Mouse (Mus musculus) kidney, adult 8-10 months (tissue): ENCODE results near the gene Ccnc.

ENCODE experiments used
- DNase-seq, 2 experiments: peaks; one replicate each; pipeline ENCODE4 v3.0.0; 2022

The Ccnc gene

DNA sequence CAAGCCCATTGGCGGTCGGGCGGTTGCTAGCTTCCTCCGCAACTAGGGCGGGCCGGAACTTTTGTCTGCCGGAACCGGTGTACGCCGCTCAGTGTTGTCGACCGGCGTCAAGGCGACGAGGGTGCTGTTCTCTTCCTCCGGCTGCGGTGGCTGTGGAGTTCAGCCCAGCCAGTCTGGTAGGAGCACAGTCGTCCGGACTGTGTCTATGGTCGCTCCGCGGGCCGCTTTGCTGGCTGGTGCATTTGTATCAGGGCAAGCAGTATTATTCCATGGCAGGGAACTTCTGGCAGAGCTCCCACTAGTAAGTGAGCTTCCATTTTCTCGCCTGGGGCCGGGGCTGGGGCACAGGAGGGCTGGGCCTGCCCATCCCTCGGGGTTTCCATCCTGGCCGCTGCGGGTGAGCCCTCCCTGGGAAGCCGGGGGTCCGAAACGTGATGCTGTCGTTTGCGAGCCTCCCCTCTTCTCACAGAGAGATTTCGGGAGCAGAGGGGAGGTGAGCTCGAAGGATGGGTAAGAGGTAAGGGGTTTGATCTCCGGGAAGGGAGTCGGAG is at the start of gene Ccnc:
Gene Ccnc, plus strand, starts transcription at position 87 of the 551 bp plus-strand sequence.
- peak; percentile 89 to 92 for DNase-seq

DNA sequence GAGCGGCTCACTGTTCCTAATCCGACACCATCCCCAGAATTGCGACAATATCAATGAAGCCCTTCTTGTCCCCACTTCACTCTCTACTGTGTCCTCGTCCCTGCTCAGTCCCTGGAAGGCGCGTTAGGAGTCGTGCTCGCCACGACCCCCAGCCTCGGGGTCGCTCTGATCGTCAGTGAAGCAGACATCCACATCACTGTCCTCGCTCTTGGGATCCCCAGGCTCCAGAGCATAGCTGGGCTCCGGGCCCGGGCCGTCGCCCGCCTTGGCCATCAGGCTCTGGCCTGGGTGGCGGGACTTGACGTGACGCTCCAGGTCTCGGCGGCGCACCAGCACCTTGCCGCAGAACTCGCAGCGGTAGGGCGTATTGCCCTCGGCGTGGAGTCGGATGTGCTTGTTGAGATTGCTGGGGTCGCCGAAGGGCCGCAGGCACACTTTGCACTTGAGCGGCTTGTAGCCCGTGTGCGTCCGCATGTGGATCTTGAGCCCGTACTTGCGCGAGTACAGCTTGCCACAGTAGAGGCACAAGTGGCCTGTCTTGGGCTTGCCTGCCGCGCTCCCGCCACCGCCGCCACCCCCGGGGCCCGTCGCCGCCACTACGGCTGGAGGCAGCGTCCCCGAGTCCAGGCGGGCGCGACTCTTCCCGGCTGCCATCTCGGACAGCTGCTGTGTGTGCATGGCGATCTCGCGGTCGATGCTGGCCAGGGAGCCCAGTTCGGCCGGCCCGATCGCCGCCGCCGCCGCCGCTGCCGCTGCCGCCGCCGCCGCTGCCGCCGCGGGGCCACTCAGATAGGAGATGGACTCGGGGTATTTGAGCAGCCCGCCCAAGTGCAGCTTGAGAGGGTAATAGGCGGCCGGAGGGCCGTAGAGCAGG is 49.2 kb upstream of the Ccnc start:
- no peak for DNase-seq

DNA sequence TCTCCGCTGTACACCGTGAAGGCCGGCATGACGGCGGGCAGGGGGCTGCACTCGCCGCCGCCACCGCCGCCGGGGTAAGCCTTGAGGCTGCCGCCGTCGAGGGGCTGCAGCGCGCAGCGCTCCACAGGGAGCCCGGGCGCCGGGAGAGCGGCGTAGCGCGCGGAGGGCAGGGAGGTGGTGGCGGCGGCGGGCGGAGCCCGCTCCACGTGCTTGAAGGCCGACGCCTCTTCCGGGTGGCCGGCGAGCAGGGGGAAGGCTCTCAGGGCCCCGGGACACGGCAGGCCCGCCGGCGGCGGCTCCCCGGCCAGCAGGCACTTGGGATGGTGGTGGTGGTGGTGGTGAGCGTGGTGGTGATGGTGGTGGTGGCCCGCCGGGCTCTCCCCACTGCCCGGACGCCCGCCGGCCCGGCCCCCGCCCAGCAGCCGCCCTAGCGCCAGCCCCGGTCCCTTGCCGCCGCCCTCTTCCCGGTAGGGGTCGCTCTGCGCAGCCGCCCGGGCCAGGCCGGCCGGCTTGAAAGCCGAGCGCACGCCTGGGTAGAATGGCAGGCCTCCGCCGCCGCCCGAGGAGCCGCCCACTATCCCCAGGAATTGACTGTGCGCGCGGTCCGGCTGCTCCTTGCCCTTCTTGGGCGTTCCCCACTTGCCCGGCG is 48.4 kb upstream of the Ccnc start:
- no peak for DNase-seq

DNA sequence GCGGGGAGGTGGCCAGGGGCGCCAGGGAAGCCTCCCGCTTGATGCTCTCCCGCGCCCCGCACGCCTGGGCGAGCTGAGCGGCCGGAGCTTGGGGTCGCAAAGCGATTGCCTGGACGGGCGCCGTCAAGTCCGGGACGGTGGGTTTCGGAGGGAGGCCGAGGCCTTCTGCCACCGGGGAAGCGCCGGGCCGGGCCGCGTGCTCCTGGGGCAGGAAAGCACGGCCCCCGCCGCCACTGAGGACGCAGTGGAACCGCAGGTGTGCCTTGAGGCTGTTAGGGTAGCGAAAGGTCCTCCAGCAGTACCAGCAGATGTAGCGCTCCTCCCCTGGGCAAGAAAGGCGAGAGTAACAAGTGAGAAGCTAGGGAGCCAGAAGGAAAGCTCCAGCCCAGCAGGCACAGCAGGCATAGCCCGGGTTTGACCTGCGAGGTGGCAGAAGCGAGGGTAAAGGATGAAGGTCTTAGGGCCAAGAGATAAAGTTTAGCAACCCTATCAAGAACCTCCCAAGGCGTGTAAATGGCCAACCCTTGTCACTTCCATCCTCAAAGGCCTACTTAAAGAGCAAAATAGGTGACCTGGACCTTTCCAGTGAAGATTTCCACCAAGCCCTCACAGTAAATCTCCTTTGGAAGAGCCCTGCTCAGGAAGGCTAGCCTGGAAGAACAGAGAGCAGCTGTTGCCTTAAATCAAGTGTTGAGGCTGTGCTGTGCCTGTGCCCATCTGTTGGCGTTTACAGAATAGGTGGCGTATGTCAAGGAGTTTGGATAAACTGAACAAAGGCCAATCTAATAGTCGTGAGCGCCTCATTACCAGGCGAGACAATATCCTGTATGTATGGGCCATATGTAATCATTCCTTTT is 47.6 kb upstream of the Ccnc start:
- DNase-seq: no peak

DNA sequence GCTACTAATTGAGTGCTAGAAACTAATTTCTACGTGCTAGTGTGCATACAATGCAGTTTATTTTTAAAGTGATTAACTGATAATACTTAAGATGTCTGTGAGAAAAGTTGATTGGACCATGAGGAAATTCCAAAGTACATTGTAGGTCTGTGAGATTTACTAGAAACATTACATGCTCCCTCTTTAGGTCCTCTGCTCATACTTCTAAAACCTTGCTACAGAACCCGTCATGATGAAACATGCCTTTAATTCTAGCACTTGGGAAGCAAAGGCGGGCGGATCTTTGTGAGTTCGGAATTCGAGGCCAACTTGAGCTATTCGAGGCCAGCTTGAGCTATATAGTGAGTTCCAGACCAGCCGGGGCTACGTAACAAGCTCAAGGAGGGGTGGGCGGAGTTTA is 46.5 kb upstream of the Ccnc start:
- DNase-seq: no peak

DNA sequence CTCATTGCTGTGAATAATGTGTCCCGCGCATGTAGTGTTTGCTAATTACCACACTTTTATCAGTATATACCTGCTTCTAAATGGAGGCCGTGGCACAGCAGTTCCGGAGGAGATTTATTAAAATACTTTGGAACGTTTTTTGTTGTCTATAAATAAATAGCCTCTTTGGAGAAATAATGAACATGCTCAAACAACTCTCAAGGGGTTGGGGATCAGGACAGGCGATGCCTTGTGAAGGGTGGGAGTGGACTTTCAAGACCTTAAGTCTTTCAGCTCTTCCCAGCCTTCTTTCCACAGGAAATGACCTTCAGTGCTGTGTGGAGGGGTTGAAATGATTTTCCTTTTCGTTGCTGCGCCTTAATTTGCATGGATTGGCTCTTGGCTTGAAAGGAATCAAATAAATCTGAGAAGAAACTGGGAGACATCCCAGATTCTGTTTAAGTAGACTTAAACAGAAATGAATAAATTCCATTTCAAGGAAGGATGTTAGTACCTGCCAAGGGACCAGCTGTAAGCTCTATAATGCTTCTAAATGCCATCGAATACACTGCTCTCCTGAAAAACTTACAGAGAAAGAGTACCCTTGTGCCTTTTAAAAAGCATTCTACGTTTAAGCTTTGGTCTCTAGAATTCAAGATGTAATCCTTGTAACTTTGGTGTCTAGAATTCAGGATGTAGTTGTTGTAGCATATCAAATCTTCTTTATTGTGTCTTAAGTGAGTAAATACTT is 44.9 kb upstream of the Ccnc start:
- no peak for DNase-seq

DNA sequence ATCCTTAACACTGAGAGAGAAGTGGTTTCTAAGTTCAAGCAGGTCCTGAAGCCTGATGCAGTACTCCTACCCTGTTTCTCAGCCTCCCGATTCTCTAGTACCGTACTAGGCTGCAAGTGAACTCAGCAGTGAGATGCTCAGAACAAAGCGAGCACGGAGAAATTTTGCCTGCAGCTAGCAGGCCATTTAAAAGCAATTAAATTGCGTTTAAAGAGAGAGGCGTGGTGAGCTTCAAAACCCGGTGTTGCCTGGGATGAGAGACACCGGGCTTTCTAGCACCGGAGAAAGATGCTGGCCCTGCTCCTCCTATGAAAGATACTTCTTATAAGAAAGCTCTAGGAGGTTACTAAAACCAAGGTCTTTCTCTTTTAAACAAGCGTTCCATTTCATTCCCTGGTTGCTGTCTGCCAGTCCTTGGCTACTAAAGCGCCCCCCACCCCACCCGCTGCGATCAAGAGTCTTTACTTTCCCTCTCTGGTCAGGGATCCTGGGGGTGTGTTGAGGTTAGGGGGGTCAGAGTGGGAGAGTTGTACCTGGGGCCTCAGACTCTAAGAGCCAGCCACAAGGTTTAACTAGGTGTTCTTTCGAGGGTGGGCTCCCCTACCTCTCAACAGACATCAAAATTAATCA is 43.0 kb upstream of the Ccnc start:
- no peak for DNase-seq

DNA sequence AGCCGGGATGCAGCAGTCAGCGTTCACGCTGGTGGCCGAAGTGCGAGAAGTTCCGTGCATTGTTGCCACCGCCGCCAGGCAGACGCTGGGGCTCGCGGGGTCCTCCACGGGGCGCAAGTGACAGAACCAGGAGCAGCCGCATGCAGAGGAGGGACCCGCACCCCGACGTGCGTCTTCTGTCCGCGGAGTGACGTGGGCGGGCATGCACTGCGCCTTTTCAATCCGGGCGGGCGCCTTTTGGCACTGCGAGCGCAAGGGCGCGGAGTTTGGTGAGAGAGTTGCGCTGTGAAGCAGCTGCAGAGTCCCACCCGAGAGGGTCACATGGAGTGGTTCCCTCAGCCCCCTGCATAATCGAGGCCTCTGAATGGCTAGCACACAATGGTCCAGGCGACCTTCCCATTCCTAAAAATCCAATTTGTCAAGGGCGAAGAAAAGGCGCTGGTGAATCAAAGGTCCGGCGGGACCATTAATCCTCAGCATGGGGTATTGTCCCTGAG is 41.9 kb upstream of the Ccnc start, which contains the start of gene Prdm13:
Gene Prdm13, minus strand, starts transcription at position 369 of the 497 bp plus-strand sequence.
- no peak for DNase-seq

DNA sequence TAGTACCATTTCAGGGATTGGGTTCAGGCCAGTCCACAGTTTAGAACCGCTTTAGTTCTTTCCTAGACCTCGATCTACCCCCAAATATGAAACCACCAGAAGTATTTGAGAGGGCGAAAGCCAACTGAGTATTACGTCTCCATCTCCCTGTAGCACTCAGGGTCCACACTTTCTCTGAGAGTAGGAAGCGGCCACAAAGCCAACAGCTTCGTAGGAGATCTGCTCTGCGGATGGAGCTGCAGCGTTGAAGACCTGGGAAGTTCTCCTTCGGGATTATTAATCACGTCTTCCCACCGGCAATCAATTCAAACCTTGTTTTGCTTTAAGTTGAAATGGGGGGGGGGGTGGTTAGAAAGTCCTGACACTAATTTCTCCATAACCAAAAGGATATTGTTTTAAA is 41.1 kb upstream of the Ccnc start:
- DNase-seq: no peak

DNA sequence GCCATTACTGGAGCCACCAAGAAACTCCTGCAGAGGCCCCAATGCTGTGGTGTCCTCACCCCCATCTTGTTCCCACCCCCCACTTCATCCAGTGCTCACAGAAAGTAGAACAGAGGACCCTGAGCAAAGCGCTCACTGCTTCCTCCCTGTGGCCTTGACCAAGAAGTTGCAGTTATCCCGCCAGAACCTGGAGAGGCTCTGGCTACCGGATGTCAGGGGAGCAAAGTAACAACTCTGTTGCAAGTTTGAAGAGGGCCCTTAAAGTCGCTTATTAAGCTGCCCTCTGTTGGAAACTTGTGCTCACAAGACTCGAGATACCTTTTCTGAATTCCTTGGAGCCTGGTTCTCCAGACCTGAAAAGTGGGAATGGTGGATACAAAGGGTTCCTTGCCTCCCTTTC is 40.6 kb upstream of the Ccnc start:
- DNase-seq: no peak

DNA sequence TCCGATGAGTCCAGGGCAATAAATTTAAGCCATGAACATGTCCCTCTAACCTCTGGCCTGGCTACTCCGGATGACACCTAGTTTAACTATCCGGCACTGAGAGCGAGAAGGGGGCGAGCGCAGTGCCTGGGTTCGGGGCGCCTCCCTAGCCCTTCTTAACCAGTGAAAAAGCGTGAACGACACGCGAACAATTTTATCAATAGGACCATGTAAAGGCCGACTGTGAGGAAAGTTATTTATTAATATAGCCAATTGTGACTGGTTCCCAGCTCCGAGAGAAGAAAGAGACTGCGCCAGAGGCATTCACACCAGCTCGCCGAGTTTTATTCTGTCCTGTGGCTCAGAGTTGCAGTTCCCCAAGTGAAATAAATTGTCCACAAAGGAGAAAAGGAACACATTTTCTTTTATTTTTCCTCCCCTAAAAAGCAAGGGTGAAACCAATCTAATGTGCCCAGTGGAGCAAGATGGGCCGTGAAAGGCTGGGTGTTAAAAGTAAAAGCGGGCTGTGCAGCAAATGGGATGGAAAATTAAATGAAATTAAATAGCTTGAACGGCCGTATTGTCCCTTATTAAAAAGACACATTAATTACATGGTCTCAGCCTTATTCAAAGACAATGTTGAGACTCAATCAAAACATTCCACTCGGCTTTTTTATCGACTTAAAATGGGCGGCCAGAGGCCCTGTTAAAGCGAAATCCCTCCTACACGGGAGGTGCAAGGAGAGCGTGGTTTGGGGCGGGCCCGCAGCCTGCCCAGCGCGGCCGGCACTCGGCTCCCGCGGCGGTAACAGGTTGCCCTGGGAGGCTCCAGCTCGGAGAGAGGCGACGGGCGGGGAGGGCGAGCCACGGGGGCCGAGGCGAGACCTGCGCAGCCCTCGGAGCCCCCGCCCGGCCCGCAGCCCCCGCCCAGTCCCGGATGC is 39.5 kb upstream of the Ccnc start:
- DNase-seq: no peak

DNA sequence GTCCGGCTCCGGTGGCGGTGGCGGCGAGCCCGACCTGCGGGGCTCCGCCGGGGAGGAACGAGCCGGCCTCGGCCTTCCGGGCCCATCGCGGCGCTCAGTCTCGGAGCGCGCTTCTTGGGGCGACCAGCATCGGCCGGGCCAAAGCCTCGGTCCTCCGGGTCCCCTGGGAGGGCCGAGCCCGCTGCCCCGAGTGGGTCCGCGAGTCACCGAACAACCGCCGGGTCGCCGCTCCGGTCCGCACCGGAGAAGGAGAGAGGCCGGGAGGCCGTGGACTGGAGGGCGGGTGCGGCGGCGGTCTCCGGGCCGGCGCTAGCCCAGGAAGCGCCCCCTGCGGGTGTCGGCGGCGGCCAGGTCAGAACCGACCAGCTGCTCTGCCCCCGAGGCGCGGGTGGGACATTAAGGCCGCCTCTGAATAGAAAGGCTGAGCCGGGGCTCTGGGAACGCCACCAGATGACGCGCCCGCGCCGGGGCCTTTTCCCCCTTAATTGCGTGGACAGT is 38.7 kb upstream of the Ccnc start:
- no peak for DNase-seq

DNA sequence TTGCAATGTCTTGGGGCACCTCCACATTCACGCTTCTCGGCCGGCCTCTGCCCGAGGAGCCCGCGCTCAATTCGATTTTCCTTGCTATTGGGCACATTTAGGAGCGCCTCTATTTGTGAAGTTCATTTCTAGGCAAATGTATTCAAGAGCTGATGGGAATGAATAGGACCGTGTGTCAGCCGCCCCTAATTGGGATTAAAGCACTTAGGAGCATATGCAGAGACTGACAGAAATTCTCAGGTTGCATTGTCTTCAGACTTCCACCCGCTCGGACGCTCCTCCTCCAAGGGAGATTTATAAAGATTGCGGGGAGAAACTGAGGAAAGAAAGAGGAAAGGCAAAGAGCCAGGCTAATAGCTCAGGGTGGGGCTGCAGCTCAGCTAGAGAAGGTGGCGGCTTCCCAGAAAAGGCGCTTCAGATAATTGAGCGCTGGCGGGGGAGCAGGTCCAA is 38.0 kb upstream of the Ccnc start:
- no peak for DNase-seq

DNA sequence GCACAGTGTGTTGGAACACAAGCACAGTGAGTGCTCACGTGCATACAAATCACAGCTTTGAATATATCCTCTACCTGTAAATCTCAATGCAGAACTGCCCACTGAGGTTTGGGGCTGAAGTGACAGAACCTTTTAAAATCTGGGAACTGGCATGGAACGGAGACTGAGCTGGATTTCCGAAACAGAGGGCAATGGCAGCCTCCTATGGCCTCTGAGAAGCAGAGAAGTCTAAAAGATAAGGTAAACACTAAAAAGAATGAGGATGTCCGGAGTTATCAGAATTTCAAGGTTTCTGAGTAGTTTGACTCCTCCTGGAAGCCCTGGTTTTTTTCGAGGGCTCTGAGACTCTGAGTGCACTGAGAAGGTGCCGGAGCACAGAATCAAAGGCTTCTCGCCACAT is 37.3 kb upstream of the Ccnc start:
- no peak for DNase-seq

DNA sequence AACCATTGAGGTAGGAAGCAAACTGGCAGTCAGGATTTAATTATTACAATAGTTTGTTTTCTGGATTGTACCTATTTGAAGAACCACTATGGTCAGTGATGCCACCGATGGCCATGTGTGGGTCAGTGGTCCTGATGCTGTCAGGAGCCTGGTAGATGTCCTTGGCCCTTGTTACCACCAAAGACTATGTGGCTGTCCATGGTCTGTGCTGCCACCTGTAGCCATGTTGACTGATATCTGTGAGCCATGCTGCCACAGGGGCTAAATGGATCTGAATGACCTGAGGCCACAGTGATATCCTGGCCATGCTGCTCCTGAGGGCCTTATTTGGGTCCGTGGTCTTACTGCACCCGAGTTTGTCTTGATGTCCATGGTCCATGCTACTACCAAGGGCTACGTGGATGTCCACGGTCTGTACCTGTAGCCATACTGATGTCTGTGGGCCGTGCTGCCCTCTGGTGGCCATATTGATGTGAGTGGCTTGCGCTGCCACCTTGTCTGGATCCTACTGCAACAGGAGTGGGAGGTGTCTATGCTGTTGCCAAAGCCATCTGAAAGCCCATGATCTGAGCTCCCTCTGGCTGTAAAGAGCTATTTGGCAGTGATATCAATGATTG is 31.8 kb upstream of the Ccnc start:
- DNase-seq: peak; percentile 35 to 75

DNA sequence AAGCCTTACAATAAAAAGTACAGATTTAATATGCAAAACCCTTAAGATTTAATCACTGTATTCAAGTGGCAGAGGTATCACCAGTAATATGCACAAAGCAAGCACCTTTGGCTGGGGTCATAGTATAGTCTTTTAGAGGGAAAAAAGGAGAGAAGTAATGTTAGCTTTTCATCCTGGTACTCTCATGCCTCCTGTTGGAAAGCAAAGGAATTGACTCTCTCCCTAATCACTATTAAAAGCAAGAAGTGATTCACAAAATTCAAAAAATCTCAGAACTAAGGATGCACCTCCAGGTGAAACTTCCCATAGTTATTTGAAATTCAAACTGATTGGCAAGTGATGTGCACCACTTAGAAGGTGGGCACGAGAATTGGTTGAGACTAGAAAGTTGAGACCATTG is 22.5 kb upstream of the Ccnc start:
- no peak for DNase-seq

DNA sequence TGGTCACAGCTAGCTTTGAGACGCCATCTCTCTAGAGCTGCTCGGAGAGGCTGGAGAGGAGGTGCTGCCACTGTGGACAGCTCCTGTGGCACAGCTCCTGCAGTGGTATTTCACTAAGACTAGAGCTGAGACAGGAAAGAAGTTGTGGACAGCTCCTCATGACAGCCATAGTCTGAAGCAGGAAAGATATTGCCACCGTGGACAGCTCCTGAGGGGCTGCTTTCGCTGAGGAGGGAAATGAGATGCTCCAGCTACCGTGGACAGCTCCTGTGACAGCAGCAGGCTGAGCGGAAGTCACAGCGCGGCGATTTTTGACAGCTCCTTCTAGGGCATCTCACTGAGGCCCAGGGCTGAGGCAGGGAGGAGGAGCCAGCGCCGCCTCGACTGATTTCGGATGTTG is 15.4 kb upstream of the Ccnc start:
- DNase-seq: peak; percentile 43 to 76

DNA sequence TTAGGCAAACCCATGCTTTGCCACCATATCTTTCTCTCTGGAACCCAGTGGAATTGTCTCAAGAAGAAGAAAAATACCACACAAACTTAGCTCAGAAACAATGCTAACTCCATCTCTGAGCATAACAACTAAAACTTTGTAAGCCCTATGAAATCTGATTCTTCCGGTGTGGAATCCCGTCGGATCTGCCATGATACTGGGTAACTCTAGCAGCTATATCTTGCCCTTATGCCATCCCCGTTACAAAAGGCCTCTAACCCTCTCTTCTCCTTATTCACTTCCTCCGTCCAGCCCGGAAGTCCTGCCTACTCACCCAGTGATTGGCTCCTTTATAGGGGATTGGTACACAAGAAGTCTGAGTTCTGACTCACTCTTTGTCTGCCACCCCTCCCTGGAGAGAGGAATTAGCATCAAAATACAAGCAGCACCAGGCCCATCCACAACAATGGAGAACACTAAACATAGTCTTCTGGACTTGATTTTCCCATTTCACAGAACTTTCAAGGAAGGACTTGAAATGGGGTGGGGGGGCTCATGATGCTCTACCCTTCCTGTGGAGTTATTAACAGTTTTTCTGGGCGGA is 4.7 kb upstream of the Ccnc start:
- DNase-seq: no peak

DNA sequence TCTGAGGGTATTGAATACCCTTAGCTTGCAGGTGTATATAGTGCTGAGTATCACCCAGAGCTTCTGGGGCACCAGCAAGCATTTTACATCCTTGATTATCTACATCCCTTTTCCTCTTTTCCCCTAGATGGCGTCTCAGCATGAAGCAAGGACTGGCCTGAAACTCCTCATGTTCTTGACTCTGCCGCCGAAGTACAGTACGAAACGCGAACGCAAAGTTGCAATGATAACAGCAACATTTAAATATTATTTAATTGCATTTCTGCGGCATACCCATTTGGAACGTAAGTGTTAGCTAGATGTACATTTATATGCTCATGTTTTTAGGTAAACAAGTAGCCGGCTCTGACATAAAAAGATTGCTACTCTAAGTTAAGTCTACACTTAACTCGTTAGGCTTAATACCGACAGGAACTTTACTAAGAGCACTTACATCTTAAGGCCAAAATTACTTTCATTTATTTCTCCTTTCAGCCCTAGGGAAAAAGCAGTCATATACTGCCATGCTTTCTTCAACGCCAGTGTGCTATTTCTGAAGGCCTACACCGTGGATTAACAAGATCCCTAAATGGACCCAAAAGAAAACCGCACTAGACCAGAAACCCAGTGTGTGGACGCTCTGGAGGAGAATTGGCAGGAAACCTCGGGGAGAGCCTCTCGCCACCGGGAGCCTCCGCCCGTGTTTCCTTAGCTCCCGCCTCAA is 438 bp upstream of the Ccnc start:
- DNase-seq: peak; percentile 36 to 45
